Mouse (Mus musculus) CD8-positive naive resting alpha-beta T cell, adult 2 months (primary cell): ENCODE data around the gene Haghl.
"Not testable (repeated sequence)": the region's sequence is repeated elsewhere in the genome, so short reads cannot be mapped to it uniquely, and the experiment has no call there.

Source experiments
- DNase-seq, 2 experiments: peaks; one replicate each; pipeline ENCODE4 v3.0.0; 2022; ENCODE audit warnings: low read depth in 2 of 2, low spot score in 2 of 2

The Haghl gene

GRCm38 (mm10) chr17:25818851-25819780 is 33.6 kb upstream of the Haghl start:
- DNase-seq = no peak

- no peak for DNase-seq
Observed at GRCm38 (mm10) chr17:25817662-25818061, 32.2 kb upstream of the Haghl start.

GRCm38 (mm10) chr17:25813471-25813870 is 28.0 kb upstream of the Haghl start:
- peak; percentile 58 to 76 for DNase-seq

GRCm38 (mm10) chr17:25810890-25811289 is 25.4 kb upstream of the Haghl start:
- no peak for DNase-seq

- DNase-seq = no peak
Observed at GRCm38 (mm10) chr17:25809606-25810340, 24.3 kb upstream of the Haghl start.

GRCm38 (mm10) chr17:25808789-25809605 is 23.5 kb upstream of the Haghl start, which contains the start of gene Fbxl16:
Fbxl16 (plus strand) TSS chr17:25809085.
- no peak for DNase-seq

GRCm38 (mm10) chr17:25808028-25808427 is 22.6 kb upstream of the Haghl start:
- DNase-seq = no peak

GRCm38 (mm10) chr17:25807452-25807851 is 22.0 kb upstream of the Haghl start:
- DNase-seq = not testable (repeated sequence)

- no peak for DNase-seq
Observed at GRCm38 (mm10) chr17:25806507-25806906, 21.0 kb upstream of the Haghl start.

- no peak for DNase-seq
Observed at GRCm38 (mm10) chr17:25802825-25803517, 17.5 kb upstream of the Haghl start.

GRCm38 (mm10) chr17:25801029-25801428 is 15.6 kb upstream of the Haghl start:
- peak; percentile 74 to 78 for DNase-seq

- peak; percentile 68 to 75 for DNase-seq
Observed at GRCm38 (mm10) chr17:25796951-25797369, 11.5 kb upstream of the Haghl start, which contains the start of gene Metrn. Metrn (minus strand) TSS chr17:25797136.

GRCm38 (mm10) chr17:25796211-25796771 is 10.8 kb upstream of the Haghl start:
- no peak for DNase-seq

- DNase-seq = no peak
Observed at GRCm38 (mm10) chr17:25795609-25796092, 10.2 kb upstream of the Haghl start, which contains the start of gene AC134908.4. AC134908.4 (minus strand) TSS chr17:25795659.

- DNase-seq = no peak
Observed at GRCm38 (mm10) chr17:25794998-25795397, 9.5 kb upstream of the Haghl start.

GRCm38 (mm10) chr17:25794197-25794596 is 8.7 kb upstream of the Haghl start:
- DNase-seq = no peak

- DNase-seq = peak; percentile 63 to 75
Observed at GRCm38 (mm10) chr17:25792615-25793014, 7.1 kb upstream of the Haghl start, which contains the start of gene Fam173a. Fam173a (minus strand) TSS chr17:25792901.

- peak; percentile 80 to 87 for DNase-seq
Observed at GRCm38 (mm10) chr17:25791843-25792527, 6.5 kb upstream of the Haghl start.

- no peak for DNase-seq
Observed at GRCm38 (mm10) chr17:25791320-25791842, 5.9 kb upstream of the Haghl start.
